Mouse (Mus musculus) olfactory bulb, adult 2 months (tissue): ENCODE data around the gene Ffar1.

Source experiments
- CTCF ChIP-seq: fragments of 200-500 bp; IDR thresholded peaks from 2 replicates; pipeline ENCODE4 v1.5.1; 2012; ENCODE audit warnings: low read depth, mild to moderate bottlenecking, low read length, moderate library complexity; ENCODE audit not compliant: insufficient read depth
- POLR2A ChIP-seq: fragments of 200-500 bp; IDR thresholded peaks from 2 replicates; pipeline ENCODE4 v1.6.1; 2012; ENCODE audit warnings: mild to moderate bottlenecking, low read depth, low read length, moderate library complexity; ENCODE audit not compliant: insufficient read depth

DNA sequence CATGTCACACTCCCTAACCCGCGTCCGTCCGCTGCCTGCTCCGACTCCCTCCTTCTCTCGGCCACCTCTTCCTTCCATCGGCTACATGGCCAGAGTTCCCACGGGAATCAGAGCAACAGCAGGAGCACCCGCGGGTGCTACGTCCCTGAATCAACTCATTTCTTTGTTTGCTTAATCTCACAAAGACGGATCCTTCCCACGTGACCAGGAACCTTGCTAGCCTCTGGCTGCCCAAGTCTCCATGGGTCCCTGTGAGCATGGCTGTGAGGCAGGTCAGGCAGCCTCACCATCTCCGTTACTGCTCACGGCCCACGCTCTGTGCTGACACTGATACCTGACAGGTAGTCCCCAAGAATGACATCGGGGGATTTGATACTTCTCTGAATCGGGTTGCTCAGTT, 37.7 kb downstream of the Ffar1 start, which contains the start of gene Ffar2:
- TF ChIP-seq POLR2A (no peak), CTCF (no peak)
